In genomic region chr5:143179179-143179578, GRCm38 (mm10) we compare ENCODE assay signal across 8 mouse cellular contexts. TPM values are rescaled to one million over a fixed set of nuclear protein-coding genes. Genes with fewer than 3 reads are reported as not detected.
DNase-seq lines count a peak whose midpoint lies in the region; ATAC-seq and TF ChIP-seq lines count a peak whose summit lies in the region.

No protein-coding gene starts in this region.

- no peaks in the 10 kb centered on the region; the same call in 1 of the 2 replicates for H3K4me1 ChIP-seq in hindbrain, postnatal 0 days (ENCODE audit: insufficient read depth, low read length)
- peaks cover 13% of the 10 kb centered on the region for H3K4me1 ChIP-seq in midbrain, embryonic 16.5 days (ENCODE audit: control insufficient read depth, insufficient read depth, low read length)

- whole genome bisulfite sequencing in hindbrain, postnatal 0 days = 34% methylated on average over 6 of the region's 6 CpGs
- WGBS in midbrain, embryonic 16.5 days = 30% methylated on average over 6 of the region's 6 CpGs

- TF ChIP-seq CTCF in hindbrain, postnatal 0 days (IDR thresholded peaks at IDR 0.05; ENCODE audit: low read depth) = peak; percentile 67

- H3K27me3 ChIP-seq in hindbrain, postnatal 0 days (ENCODE audit: insufficient read depth, low read length) = no peaks in the 10 kb centered on the region
- H3K27me3 ChIP-seq in midbrain, embryonic 16.5 days (ENCODE audit: control insufficient read depth, insufficient read depth, low read depth, low read length) = no peaks in the 10 kb centered on the region

- H3K9ac ChIP-seq in hindbrain, postnatal 0 days (replicated peaks; ENCODE audit: low read length) = peak overlapping the region; percentile 87; the same call in 1 of the 2 replicates
- no peak overlapping the region for H3K9ac ChIP-seq in midbrain, embryonic 16.5 days (ENCODE audit: low read depth, low read length)

- H3K4me3 ChIP-seq in hindbrain, postnatal 0 days (ENCODE audit: low read length) = no peak overlapping the region
- no peak overlapping the region for H3K4me3 ChIP-seq in midbrain, embryonic 16.5 days (ENCODE audit: low read depth, low read length)

- ATAC-seq in hindbrain, postnatal 0 days = no peak
- ATAC-seq in midbrain, embryonic 16.5 days = no peak

- H3K9me3 ChIP-seq in hindbrain, postnatal 0 days (ENCODE audit: low read length) = 0 out of 2 replicates have a peak, but pooled peaks cover 2% of the 10 kb centered on the region
- no peaks in the 10 kb centered on the region for H3K9me3 ChIP-seq in midbrain, embryonic 16.5 days (replicated peaks; ENCODE audit: control insufficient read depth, low read length, poor library complexity, severe bottlenecking)

- H3K4me2 ChIP-seq in hindbrain, postnatal 0 days (ENCODE audit: low read depth, low read length) = peak overlapping the region; percentile 91
- peak overlapping the region; percentile 86 for H3K4me2 ChIP-seq in midbrain, embryonic 16.5 days (ENCODE audit: low read length)

- peaks cover 34% of the 10 kb centered on the region for H3K36me3 ChIP-seq in hindbrain, postnatal 0 days (ENCODE audit: insufficient read depth, low read length)
- H3K36me3 ChIP-seq in midbrain, embryonic 16.5 days (ENCODE audit: control insufficient read depth, insufficient read depth, low read length) = peaks cover 39% of the 10 kb centered on the region

- H3K27ac ChIP-seq in hindbrain, postnatal 0 days = no peak overlapping the region
- H3K27ac ChIP-seq in midbrain, embryonic 16.5 days (ENCODE audit: low read length) = no peak overlapping the region

- DNase-seq in cerebellum, postnatal 10 days = peak; percentile 45 to 56
- no peak for DNase-seq in cerebellum, adult 11-12 months
- DNase-seq in thymus, postnatal 4 days = peak; percentile 32
- no peak for DNase-seq in thymus, postnatal 25 days
- peak; percentile 37 for DNase-seq in hindbrain, postnatal 0 days (ENCODE audit: low spot score)
- DNase-seq in spleen, adult 18-20 months = no peak
- DNase-seq in adrenal gland, postnatal 25 days = no peak

RNA-seq across cellular contexts. Expression of gene Rbak, which starts 1.4 kb away (rescaled TPM):
- 11.8 and 13.3 TPM in 2 replicates for total RNA-seq in hindbrain, postnatal 0 days (2014; rRNA removed)
- 9.3 and 10.0 TPM in 2 replicates for polyA plus RNA-seq in hindbrain, postnatal 0 days (2015; fragmentation: Nextera tagmentation; extraction: Ambion mirVana)
- 11.6 and 12.5 TPM in 2 replicates for polyA plus RNA-seq in midbrain, embryonic 16.5 days (2015; fragmentation: Nextera tagmentation; extraction: Ambion mirVana)
- total RNA-seq in adrenal gland, postnatal 25 days (2021) = 17.3 and 18.5 TPM in 2 replicates

RNA-seq across cellular contexts. Expression of gene Spdye4b, which starts 1.6 kb away (rescaled TPM):
- 0.11 TPM in 1 of 2 replicates, not detected in the other for total RNA-seq in hindbrain, postnatal 0 days (2014; rRNA removed)
- not detected in 2 replicates for polyA plus RNA-seq in hindbrain, postnatal 0 days (2015; fragmentation: Nextera tagmentation; extraction: Ambion mirVana)
- not detected in 2 replicates for polyA plus RNA-seq in midbrain, embryonic 16.5 days (2015; fragmentation: Nextera tagmentation; extraction: Ambion mirVana)
- total RNA-seq in adrenal gland, postnatal 25 days (2021) = not detected in 2 replicates

RNA-seq across cellular contexts. Expression of gene Olfr718-ps1, which starts 31.8 kb away (rescaled TPM):
- not detected in 2 replicates for total RNA-seq in hindbrain, postnatal 0 days (2014; rRNA removed)
- not detected in 2 replicates for polyA plus RNA-seq in hindbrain, postnatal 0 days (2015; fragmentation: Nextera tagmentation; extraction: Ambion mirVana)
- not detected in 2 replicates for polyA plus RNA-seq in midbrain, embryonic 16.5 days (2015; fragmentation: Nextera tagmentation; extraction: Ambion mirVana)
- 0.15 TPM in 1 of 2 replicates, not detected in the other for total RNA-seq in adrenal gland, postnatal 25 days (2021)

RNA-seq across cellular contexts. Expression of gene Spdye4a, which starts 47.5 kb away (rescaled TPM):
- total RNA-seq in hindbrain, postnatal 0 days (2014; rRNA removed) = 0.84 TPM in 1 of 2 replicates, not detected in the other
- polyA plus RNA-seq in hindbrain, postnatal 0 days (2015; fragmentation: Nextera tagmentation; extraction: Ambion mirVana) = not detected in 2 replicates
- not detected in 2 replicates for polyA plus RNA-seq in midbrain, embryonic 16.5 days (2015; fragmentation: Nextera tagmentation; extraction: Ambion mirVana)
- not detected in 2 replicates for total RNA-seq in adrenal gland, postnatal 25 days (2021)

RNA-seq across cellular contexts. Expression of gene Zfp12, which starts 55.8 kb away (rescaled TPM):
- total RNA-seq in hindbrain, postnatal 0 days (2014; rRNA removed) = 32.6 and 33.5 TPM in 2 replicates
- 12.2 and 12.3 TPM in 2 replicates for polyA plus RNA-seq in hindbrain, postnatal 0 days (2015; fragmentation: Nextera tagmentation; extraction: Ambion mirVana)
- polyA plus RNA-seq in midbrain, embryonic 16.5 days (2015; fragmentation: Nextera tagmentation; extraction: Ambion mirVana) = 18.9 and 20.0 TPM in 2 replicates
- total RNA-seq in adrenal gland, postnatal 25 days (2021) = 22.3 and 22.9 TPM in 2 replicates

Comparison
In these comparisons a context has a peak if more than half of its experiments do, and no peak if none do; other contexts are left out.
1. DNase-seq: peak in cerebellum, postnatal 10 days (2 of 2), thymus, postnatal 4 days (single experiment) and hindbrain, postnatal 0 days (single experiment); none in cerebellum, adult 11-12 months (single experiment), thymus, postnatal 25 days (single experiment), spleen, adult 18-20 months (0 of 2) and adrenal gland, postnatal 25 days (single experiment).